In the genomic region with DNA sequence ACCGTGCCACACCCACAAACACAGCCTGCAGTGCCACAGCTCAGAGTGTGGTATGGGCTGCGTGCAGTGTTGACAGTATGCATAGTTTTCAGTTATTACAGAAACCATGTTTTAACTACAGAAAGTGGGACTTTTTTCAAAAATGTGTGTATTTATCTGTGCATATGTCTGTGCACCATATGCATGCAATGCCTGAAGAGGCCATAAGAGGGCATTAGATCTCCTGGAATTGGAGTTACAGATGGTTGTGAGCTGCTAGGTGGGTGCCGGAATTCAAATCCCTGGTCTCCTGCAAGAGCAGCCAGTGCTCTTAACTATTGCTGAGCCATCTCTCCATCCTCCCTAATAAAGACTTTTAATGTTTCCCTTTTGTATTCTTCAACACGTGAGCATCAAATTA, we compare ENCODE assay signal across 20 mouse cellular contexts.
"Had no signal": no experiment of that assay in that cellular context is flagged by ENCODE, and none has a peak within 500 bp of the region (broad histone marks: within the 10 kb centered on the region; RNA-seq: fewer than 3 reads in every experiment).

No protein-coding gene starts in this region.

- H3K4me2 ChIP-seq: lung, embryonic 15.5 days; midbrain, embryonic 13.5 days; neural tube, embryonic 12.5 days; neural tube, embryonic 15.5 days; stomach, embryonic 15.5 days had no signal

- H3K9ac ChIP-seq: liver, embryonic 14.5 days; lung, embryonic 15.5 days; midbrain, embryonic 13.5 days; neural tube, embryonic 12.5 days; neural tube, embryonic 15.5 days; stomach, embryonic 15.5 days had no signal

- H3K36me3 ChIP-seq: lung, embryonic 15.5 days; midbrain, embryonic 10.5 days; midbrain, embryonic 13.5 days; neural tube, embryonic 12.5 days; neural tube, embryonic 15.5 days; stomach, embryonic 15.5 days had no signal

- H3K27ac ChIP-seq: left cerebral cortex, adult 2 months; liver, embryonic 14.5 days; lung, embryonic 15.5 days; midbrain, embryonic 10.5 days; midbrain, embryonic 13.5 days; neural tube, embryonic 12.5 days; neural tube, embryonic 15.5 days; stomach, embryonic 15.5 days had no signal

- H3K4me1 ChIP-seq: lung, embryonic 15.5 days; midbrain, embryonic 10.5 days; midbrain, embryonic 13.5 days; neural tube, embryonic 12.5 days; neural tube, embryonic 15.5 days; stomach, embryonic 15.5 days had no signal

- H3K27me3 ChIP-seq: lung, embryonic 15.5 days; neural tube, embryonic 12.5 days; neural tube, embryonic 15.5 days; stomach, embryonic 15.5 days had no signal

- H3K4me3 ChIP-seq: left cerebral cortex, adult 2 months; lung, embryonic 15.5 days; midbrain, embryonic 10.5 days; midbrain, embryonic 13.5 days; neural tube, embryonic 12.5 days; neural tube, embryonic 15.5 days; stomach, embryonic 15.5 days had no signal

- ATAC-seq: midbrain, embryonic 13.5 days had no signal

- DNase-seq: kidney, adult 2 months; kidney, postnatal 10 days; kidney, postnatal 36 days; layer of hippocampus, adult 9-11 months; lung, adult 18-20 months; lung, postnatal 10 days; lung, postnatal 36 days; right cerebral cortex, adult 18-20 months; right cerebral cortex, postnatal 14 days; right cerebral cortex, postnatal 4 days; thymus, adult 18-20 months; thymus, postnatal 36 days had no signal

- H3K9me3 ChIP-seq: lung, embryonic 15.5 days; midbrain, embryonic 10.5 days; midbrain, embryonic 13.5 days; neural tube, embryonic 12.5 days; neural tube, embryonic 15.5 days; stomach, embryonic 15.5 days had no signal
